Mouse (Mus musculus): Measurements from ENCODE around the gene Ddx39.

The Ddx39 gene

DNA sequence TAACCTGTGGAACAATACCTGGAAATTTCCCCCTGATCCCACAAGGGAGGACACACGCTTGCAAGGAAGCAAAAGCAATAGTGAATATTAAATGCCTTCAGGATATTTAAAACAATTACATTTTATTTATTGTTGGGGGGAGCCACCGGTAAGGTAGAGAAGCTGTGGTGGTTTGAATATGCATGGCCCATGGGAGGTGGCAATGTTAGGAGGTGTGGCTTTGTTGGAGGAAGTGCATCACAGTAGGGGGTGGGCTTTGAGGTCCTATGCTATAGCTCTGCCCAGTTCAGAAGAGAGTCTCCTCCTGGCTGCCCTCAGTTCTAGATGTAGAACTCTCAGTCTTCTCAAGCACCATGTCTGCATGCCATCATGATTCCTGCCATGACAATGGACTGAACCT lies 49.7 kb downstream of the Ddx39 start:
- in situ Hi-C loops (cut with MboI; ENCODE audit: low sequenced_read_pairs): no loop called here

GRCm38 (mm10) chr8:83765663-83766062 lies 50.7 kb downstream of the Ddx39 start:
- in situ Hi-C loops (cut with MboI; ENCODE audit: low sequenced_read_pairs): no loop called here

GRCm38 (mm10) chr8:83767442-83767841 lies 52.5 kb downstream of the Ddx39 start:
- in situ Hi-C loops (cut with MboI; ENCODE audit: low sequenced_read_pairs): no loop called here

GRCm38 (mm10) chr8:83768526-83768925 lies 53.5 kb downstream of the Ddx39 start:
- in situ Hi-C loops (cut with MboI; ENCODE audit: low sequenced_read_pairs): no loop called here

GRCm38 (mm10) chr8:83769720-83770119 lies 54.7 kb downstream of the Ddx39 start:
- in situ Hi-C loops (cut with MboI; ENCODE audit: low sequenced_read_pairs): no loop called here

DNA sequence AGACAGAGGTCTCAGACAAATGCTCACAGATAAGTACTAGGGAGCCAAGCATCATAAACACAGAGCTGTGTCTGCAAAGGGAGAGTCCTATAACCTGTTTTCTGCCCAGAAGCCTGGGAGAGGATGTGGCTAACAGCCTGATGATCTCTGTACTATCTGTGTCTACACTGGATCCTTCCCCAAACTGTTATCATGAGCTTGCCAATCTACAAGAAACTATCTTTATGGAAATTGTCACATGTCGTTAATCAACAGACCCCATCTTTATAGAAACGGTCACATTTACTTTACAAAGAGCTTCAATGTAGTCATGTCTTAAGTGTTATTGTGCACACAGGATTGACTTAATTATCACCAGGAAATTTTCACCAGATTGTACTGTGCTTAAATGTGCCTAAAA lies 55.7 kb downstream of the Ddx39 start:
- in situ Hi-C loops (cut with MboI; ENCODE audit: low sequenced_read_pairs): no loop called here

- in situ Hi-C loops (cut with MboI; ENCODE audit: low sequenced_read_pairs): no loop called here
Observed at GRCm38 (mm10) chr8:83771791-83772190, 56.8 kb downstream of the Ddx39 start.

GRCm38 (mm10) chr8:83772701-83773451 lies 57.9 kb downstream of the Ddx39 start:
- in situ Hi-C loops (cut with MboI; ENCODE audit: low sequenced_read_pairs): no loop called here

DNA sequence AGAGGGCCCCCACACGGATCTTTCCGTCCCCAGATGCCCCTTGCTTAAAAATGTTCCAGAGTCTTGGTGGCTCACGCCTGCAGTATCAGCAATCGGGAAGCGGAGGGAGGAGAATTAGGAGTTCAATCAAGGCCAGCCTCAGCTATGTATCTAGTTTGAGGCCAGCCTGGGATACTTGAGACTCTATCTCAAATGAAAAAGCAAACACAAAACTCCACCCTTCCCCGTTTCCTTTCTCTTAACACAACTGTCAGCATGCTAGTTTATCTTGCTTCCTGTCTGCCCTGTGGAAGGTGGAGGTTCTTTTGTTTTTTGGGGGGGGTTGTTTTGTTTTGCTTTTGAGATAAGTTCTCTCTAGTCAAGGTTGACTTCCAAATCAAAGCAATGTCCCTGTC lies 58.5 kb downstream of the Ddx39 start:
- in situ Hi-C loops (cut with MboI; ENCODE audit: low sequenced_read_pairs): no loop called here

GRCm38 (mm10) chr8:83774221-83774620 lies 59.2 kb downstream of the Ddx39 start:
- in situ Hi-C loops (cut with MboI; ENCODE audit: low sequenced_read_pairs): no loop called here
